Mouse (Mus musculus): ENCODE results near the gene Raet1d. TPM values are rescaled to one million over a fixed set of nuclear protein-coding genes. Genes with fewer than 3 reads are reported as not detected.
"Not testable (repeated sequence)": the region's sequence is repeated elsewhere in the genome, so short reads cannot be mapped to it uniquely, and the experiment has no call there.

Gene Raet1d
- polyA plus RNA-seq, 1 experiment from 2014 or later, result 8.0 TPM

DNA sequence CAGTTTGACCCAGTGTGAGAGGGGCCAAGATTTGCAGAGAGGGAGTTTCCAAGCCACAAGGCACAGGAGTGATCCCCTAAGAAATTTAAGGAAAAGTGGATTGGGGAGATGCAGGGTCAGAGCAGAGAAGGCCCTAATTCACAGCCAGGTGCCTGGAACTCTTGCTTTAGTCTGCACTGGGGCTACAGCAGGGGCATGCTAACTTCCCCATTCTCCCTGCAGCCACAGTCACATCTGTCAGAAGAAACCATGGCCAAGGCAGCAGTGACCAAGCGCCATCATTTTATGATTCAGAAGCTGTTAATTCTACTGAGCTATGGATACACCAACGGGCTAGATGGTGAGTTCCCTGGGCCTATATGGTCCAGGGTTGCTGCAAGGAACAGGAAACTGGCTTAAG is 2.1 kb downstream of the Raet1d start:
- H3K9ac ChIP-seq (ENCODE audit: low read depth, low read length); H3K4me1 ChIP-seq (replicated peaks; ENCODE audit: control insufficient read depth, insufficient read depth, low read length); DNase-seq (ENCODE audit: low spot score); H3K27me3 ChIP-seq (replicated peaks; ENCODE audit: control insufficient read depth, insufficient read depth, low read length); H3K36me3 ChIP-seq (ENCODE audit: control insufficient read depth, insufficient read depth, low read length); ATAC-seq (replicated peaks; ENCODE audit: low FRiP score); H3K4me3 ChIP-seq (ENCODE audit: low read depth, low read length); H3K27ac ChIP-seq (ENCODE audit: low read depth, low read length); H3K4me2 ChIP-seq; H3K9me3 ChIP-seq (ENCODE audit: control insufficient read depth, low read length): not testable (repeated sequence)
- WGBS, result 65% methylated on average over 2 of the region's 2 CpGs

DNA sequence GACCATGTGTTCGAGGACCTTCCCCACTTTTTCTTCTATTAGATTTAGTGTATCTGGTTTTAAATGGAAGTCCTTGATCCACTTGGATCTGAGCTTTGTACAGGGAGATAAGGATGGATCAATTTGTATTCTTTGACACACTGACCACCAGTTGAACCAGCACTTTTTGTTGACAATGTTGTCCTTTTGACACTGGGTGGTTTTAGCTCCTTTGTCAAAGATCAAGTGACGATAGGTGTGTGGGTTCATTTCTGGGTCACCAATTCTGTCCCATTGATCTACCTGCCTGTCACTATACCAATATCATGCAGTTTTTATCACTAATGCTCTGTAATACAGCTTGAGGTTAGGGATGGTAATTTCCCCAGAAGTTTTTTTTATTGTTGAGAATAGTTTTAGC is 4.6 kb downstream of the Raet1d start:
- ATAC-seq (replicated peaks; ENCODE audit: low FRiP score), result not testable (repeated sequence)

DNA sequence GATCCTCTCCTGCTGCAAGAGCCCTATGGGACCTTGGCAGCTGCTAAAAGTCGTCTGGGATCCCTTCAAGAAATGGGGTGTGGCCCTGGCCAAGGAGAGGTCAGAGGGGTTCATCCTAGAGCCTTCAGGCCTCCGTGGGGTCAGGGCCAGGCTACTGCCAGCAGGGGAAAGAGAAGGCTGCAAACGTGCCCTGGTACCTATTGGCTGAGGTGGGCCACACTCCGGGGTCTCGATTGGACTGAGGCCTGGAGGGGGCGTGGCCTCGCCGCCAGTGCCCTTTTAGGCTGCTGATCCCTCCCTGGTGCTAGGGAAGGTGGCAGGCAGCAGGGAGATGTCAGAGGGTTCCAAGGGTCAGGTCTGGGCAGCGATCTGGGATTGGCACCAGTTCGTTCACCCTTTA is 20.9 kb downstream of the Raet1d start:
- not testable (repeated sequence) for H3K27me3 ChIP-seq (replicated peaks; ENCODE audit: control insufficient read depth, insufficient read depth, low read length); DNase-seq (ENCODE audit: low spot score); H3K4me3 ChIP-seq (ENCODE audit: low read depth, low read length); H3K9me3 ChIP-seq (ENCODE audit: control insufficient read depth, low read length); H3K9ac ChIP-seq (ENCODE audit: low read depth, low read length); H3K27ac ChIP-seq (ENCODE audit: low read depth, low read length); H3K4me1 ChIP-seq (replicated peaks; ENCODE audit: control insufficient read depth, insufficient read depth, low read length); H3K4me2 ChIP-seq; ATAC-seq (replicated peaks; ENCODE audit: low FRiP score); H3K36me3 ChIP-seq (ENCODE audit: control insufficient read depth, insufficient read depth, low read length)
- WGBS, result 13% methylated on average over 6 of the region's 10 CpGs

More for the DNA sequence above, 4.6 kb downstream of the Raet1d start:
- not testable (repeated sequence) for H3K4me1 ChIP-seq (replicated peaks; ENCODE audit: control insufficient read depth, insufficient read depth, low read length); H3K9me3 ChIP-seq (ENCODE audit: control insufficient read depth, low read length); H3K4me2 ChIP-seq; H3K4me3 ChIP-seq (ENCODE audit: low read depth, low read length); H3K27ac ChIP-seq (ENCODE audit: low read depth, low read length); H3K9ac ChIP-seq (ENCODE audit: low read depth, low read length); DNase-seq (ENCODE audit: low spot score); H3K36me3 ChIP-seq (ENCODE audit: control insufficient read depth, insufficient read depth, low read length); H3K27me3 ChIP-seq (replicated peaks; ENCODE audit: control insufficient read depth, insufficient read depth, low read length)
- WGBS, result 58% methylated on average over 2 of the region's 2 CpGs

DNA sequence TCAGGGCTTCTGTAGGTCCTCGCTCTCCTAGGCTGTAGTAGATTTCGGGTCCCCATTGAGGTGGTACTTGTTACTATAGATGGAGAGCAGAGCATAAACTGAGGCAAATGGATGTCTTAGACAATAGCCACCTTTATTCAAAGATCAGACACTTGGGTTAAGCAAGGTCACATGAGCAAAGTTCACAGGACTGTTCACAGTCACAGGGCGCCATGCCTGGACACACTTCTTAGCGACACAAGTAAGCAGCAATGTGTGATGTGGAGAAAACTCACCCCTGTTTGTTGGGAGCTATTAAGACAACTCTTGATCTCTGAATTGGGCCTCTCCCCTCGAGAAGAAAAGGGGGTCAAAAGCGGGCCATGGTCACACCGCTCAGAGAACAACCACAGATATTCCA is 29.8 kb downstream of the Raet1d start:
- H3K9me3 ChIP-seq (ENCODE audit: control insufficient read depth, low read length); H3K9ac ChIP-seq (ENCODE audit: low read depth, low read length); H3K36me3 ChIP-seq (ENCODE audit: control insufficient read depth, insufficient read depth, low read length); H3K27me3 ChIP-seq (replicated peaks; ENCODE audit: control insufficient read depth, insufficient read depth, low read length); H3K4me2 ChIP-seq; H3K4me3 ChIP-seq (ENCODE audit: low read depth, low read length); H3K27ac ChIP-seq (ENCODE audit: low read depth, low read length); DNase-seq (ENCODE audit: low spot score); H3K4me1 ChIP-seq (replicated peaks; ENCODE audit: control insufficient read depth, insufficient read depth, low read length); ATAC-seq (replicated peaks; ENCODE audit: low FRiP score): not testable (repeated sequence)
- WGBS, result 88% methylated on average over 7 of the region's 7 CpGs

DNA sequence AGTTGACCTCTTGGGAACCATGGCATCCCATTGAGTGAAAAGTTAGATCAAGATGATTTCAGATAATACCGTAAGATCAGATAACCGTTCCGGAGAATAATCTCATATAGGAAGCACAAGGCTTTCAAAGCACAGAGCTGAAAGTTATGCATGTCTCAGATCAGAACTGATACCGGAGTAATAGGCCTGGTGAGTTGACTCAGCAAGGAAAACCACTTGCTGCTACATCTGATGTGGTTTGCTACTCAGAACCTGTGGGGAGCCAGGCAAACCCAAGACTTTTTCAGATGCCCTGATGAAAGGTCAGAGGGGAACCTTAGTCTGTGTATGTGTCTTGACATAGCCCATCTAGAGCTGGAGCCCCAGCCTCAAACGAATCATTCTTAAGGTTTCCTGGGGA is 31.3 kb downstream of the Raet1d start:
- not testable (repeated sequence) for H3K4me2 ChIP-seq; ATAC-seq (replicated peaks; ENCODE audit: low FRiP score); H3K36me3 ChIP-seq (ENCODE audit: control insufficient read depth, insufficient read depth, low read length); DNase-seq (ENCODE audit: low spot score); H3K4me1 ChIP-seq (replicated peaks; ENCODE audit: control insufficient read depth, insufficient read depth, low read length); H3K27me3 ChIP-seq (replicated peaks; ENCODE audit: control insufficient read depth, insufficient read depth, low read length); H3K9ac ChIP-seq (ENCODE audit: low read depth, low read length); H3K27ac ChIP-seq (ENCODE audit: low read depth, low read length); H3K9me3 ChIP-seq (ENCODE audit: control insufficient read depth, low read length); H3K4me3 ChIP-seq (ENCODE audit: low read depth, low read length)
- WGBS, result 69% methylated on average over 2 of the region's 5 CpGs

DNA sequence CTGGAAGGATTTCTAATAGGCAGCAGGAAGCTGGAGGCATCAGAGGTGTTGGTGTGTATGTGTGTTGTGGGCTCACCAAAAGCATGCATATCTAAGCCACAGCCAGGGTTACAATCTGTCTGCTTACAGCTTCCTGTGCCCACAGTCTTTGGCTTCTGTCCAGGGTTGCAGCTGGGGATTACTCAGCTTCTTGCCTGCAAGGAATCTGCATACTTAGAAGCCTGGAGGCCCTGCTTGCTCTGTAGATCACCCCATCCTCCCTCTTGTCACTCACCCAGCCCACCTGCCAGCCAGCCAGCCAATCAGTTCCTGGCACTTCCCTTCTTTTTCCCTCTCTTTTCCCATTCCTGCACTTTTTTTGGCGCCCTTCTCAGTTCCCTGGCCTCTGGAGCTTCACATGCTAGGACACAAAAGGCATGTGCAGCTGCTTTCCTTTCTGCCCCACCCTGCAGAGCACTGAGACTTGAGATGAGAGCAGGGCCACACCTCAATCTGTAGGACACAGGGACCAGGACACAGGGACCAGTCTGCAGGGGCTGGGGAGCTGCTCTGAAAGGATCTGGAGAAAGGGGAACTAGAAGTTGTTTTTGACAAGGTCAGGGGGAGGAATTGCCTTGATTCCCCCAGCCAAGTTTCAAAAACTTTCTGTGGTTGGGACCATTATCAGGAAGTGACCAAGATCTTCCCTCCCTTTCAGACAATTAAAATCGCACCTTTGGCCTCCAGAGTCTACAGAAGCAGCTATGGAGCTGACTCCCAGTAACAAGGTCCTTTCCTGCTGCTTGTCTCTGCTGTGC is 32.9 kb downstream of the Raet1d start:
- not testable (repeated sequence) for DNase-seq (ENCODE audit: low spot score); H3K4me2 ChIP-seq; ATAC-seq (replicated peaks; ENCODE audit: low FRiP score); H3K27ac ChIP-seq (ENCODE audit: low read depth, low read length); H3K4me1 ChIP-seq (replicated peaks; ENCODE audit: control insufficient read depth, insufficient read depth, low read length); H3K9me3 ChIP-seq (ENCODE audit: control insufficient read depth, low read length); H3K27me3 ChIP-seq (replicated peaks; ENCODE audit: control insufficient read depth, insufficient read depth, low read length); H3K9ac ChIP-seq (ENCODE audit: low read depth, low read length); H3K4me3 ChIP-seq (ENCODE audit: low read depth, low read length); H3K36me3 ChIP-seq (ENCODE audit: control insufficient read depth, insufficient read depth, low read length)
- WGBS, result no CpG with 5 or more reads among the region's 2 CpGs

DNA sequence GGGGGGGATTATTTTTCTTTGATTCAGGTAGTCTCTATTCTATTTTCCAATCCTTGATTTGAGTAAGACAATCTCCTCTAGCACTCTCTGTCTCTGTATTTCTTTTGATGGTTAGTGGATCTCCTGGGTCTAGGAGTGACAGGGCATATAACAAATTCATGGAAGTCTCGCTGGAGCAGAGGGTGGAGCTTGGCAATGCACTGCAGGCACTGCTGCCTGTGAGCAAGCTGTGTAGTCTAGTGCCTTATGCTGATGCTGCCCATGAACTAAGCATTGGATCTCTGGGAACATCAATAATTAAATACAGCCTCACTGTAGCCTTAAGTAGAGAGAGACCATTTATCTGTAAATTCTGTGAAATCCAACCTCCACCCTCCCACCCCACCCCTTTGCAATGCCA is 36.3 kb downstream of the Raet1d start:
- not testable (repeated sequence) for H3K4me3 ChIP-seq (ENCODE audit: low read depth, low read length); H3K27me3 ChIP-seq (replicated peaks; ENCODE audit: control insufficient read depth, insufficient read depth, low read length)
- 38% methylated on average over 1 of the region's 1 CpGs for WGBS

DNA sequence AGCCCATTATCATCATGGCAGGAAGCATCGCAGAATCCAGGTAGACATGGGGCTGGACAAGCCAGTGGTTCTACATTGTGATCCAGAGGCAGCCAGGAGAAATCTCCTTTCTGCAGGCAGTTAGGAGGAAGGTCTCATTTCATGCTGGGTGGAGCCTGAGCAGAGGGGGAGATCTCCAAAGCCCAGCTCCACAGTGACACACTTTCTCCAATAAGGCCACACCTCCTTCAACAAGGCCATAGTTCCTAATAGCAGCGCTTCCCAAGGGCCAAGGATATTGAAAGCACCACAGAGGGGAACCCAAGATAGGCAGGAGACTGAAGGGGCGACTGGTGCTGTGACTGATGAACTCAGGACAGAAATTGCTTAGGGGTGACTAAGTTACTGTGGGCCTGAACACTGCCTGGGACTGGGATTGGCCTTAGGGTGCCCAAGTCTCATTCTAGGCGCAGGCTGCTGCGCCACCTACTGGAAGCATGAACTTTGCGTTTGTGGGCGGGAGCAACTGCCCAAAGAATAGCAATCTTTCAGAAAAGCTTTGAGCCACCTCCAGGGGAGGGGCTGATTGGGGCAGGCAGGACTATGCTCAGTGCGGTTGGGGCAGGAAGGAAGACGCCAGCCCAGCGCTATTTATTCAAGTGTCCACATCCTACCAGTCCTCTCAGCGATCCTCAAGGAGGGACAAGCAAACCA is 42.0 kb downstream of the Raet1d start:
- not testable (repeated sequence) for H3K4me1 ChIP-seq (replicated peaks; ENCODE audit: control insufficient read depth, insufficient read depth, low read length); H3K27me3 ChIP-seq (replicated peaks; ENCODE audit: control insufficient read depth, insufficient read depth, low read length); H3K9me3 ChIP-seq (ENCODE audit: control insufficient read depth, low read length); H3K9ac ChIP-seq (ENCODE audit: low read depth, low read length); H3K4me3 ChIP-seq (ENCODE audit: low read depth, low read length); H3K27ac ChIP-seq (ENCODE audit: low read depth, low read length); H3K36me3 ChIP-seq (ENCODE audit: control insufficient read depth, insufficient read depth, low read length); H3K4me2 ChIP-seq
- 4% methylated on average over 8 of the region's 11 CpGs for WGBS
- ATAC-seq (replicated peaks; ENCODE audit: low FRiP score) (peak; percentile 43; the same call in 1 of the 2 replicates), DNase-seq (ENCODE audit: low spot score) (peak; percentile 56)

More for the DNA sequence above, 36.3 kb downstream of the Raet1d start:
- H3K27ac ChIP-seq (ENCODE audit: low read depth, low read length); H3K4me1 ChIP-seq (replicated peaks; ENCODE audit: control insufficient read depth, insufficient read depth, low read length); H3K9me3 ChIP-seq (ENCODE audit: control insufficient read depth, low read length); DNase-seq (ENCODE audit: low spot score); ATAC-seq (replicated peaks; ENCODE audit: low FRiP score); H3K4me2 ChIP-seq; H3K9ac ChIP-seq (ENCODE audit: low read depth, low read length); H3K36me3 ChIP-seq (ENCODE audit: control insufficient read depth, insufficient read depth, low read length): not testable (repeated sequence)
